Mouse (Mus musculus) forebrain, embryonic 14.5 days (tissue): ENCODE measurements around the gene Gas6. TPM values are rescaled to one million over a fixed set of nuclear protein-coding genes. Genes with fewer than 3 reads are reported as not detected.

Experiments
- ATAC-seq: fragments of 200-750 bp; cut with Nextera tagmentation; 2 replicates; pipeline ENCODE4 v1.8.0; 2017; ENCODE audit warnings: mild to moderate bottlenecking, moderate library complexity
- DNase-seq: peaks from one replicate; pipeline ENCODE4 v3.0.0-alpha.2; 2015; ENCODE audit warnings: low spot score
- H3K27ac ChIP-seq: fragments of 300-500 bp; sonication (generic); 2 replicates; pipeline ENCODE4 v1.5.1; 2014; ENCODE audit warnings: low read depth, mild to moderate bottlenecking, control low read depth, low read length, moderate library complexity
- H3K27me3 ChIP-seq: fragments of 300-500 bp; sonication (generic); replicated peaks from 2 replicates; pipeline ENCODE4 v1.6.1; 2014; ENCODE audit warnings: low read length, control low read depth, mixed read lengths; ENCODE audit not compliant: control insufficient read depth, insufficient read depth
- H3K36me3 ChIP-seq: fragments of 300-500 bp; sonication (generic); 2 replicates; pipeline ENCODE4 v1.6.1; 2014; ENCODE audit warnings: low read length, control low read depth; ENCODE audit not compliant: control insufficient read depth, insufficient read depth
- H3K4me1 ChIP-seq: fragments of 300-500 bp; sonication (generic); 2 replicates; pipeline ENCODE4 v1.6.1; 2014; ENCODE audit warnings: antibody characterized with exemption, low read length, control low read depth; ENCODE audit not compliant: control insufficient read depth, insufficient read depth
- H3K4me2 ChIP-seq: fragments of 300-500 bp; sonication (generic); 2 replicates; pipeline ENCODE4 v1.6.1; 2014; ENCODE audit warnings: mild to moderate bottlenecking, control low read depth, low read length
- H3K4me3 ChIP-seq: fragments of 300-500 bp; sonication (generic); 2 replicates; pipeline ENCODE4 v1.5.1; 2014; ENCODE audit warnings: low read depth, low read length, control low read depth
- H3K9ac ChIP-seq: fragments of 300-500 bp; sonication (generic); 2 replicates; pipeline ENCODE4 v1.6.1; 2014; ENCODE audit warnings: mild to moderate bottlenecking, low read length, control low read depth, moderate library complexity
- H3K9me3 ChIP-seq: fragments of 300-500 bp; sonication (generic); replicated peaks from 2 replicates; pipeline ENCODE4 v1.6.1; 2016; ENCODE audit warnings: low read length, control low read depth, mixed read lengths; ENCODE audit not compliant: control insufficient read depth
- WGBS: fragments of 180-500 bp; shearing (Covaris S2); extraction: QIAGEN DNeasy Blood & Tissue Kit; methylation state at CpG from one replicate; pipeline ENCODE4 v1.1.7; 2014; 5-methylcytosine and 5-hydroxymethylcytosine counted together
- polyA plus RNA-seq: library from polyadenylated mRNA; unstranded; fragments of >200 nt; fragmentation: Nextera tagmentation; extraction: Ambion mirVana; gene quantifications from 2 replicates; pipeline ENCODE4 v1.2.1, GENCODE M21; 2014

The Gas6 gene
- polyA plus RNA-seq, 1 experiment from 2014 or later = 9.7 TPM

GRCm38 (mm10) chr8:13529891-13530316 is 35.6 kb upstream of the Gas6 start:
- DNase-seq = peak; percentile 75

GRCm38 (mm10) chr8:13529011-13529840 is 34.9 kb upstream of the Gas6 start:
- Histone ChIP-seq H3K4me3 (no peak overlapping the region), H3K36me3 (no peaks in the 10 kb centered on the region), H3K27ac (no peak overlapping the region), H3K9me3 (0 out of 2 replicates have a peak, but pooled peaks cover 3% of the 10 kb centered on the region), H3K9ac (no peak overlapping the region), H3K4me1 (peaks cover 20% of the 10 kb centered on the region), H3K27me3 (no peaks in the 10 kb centered on the region), H3K4me2 (no peak overlapping the region)
- DNase-seq = no peak
- 70% methylated on average over 15 of the region's 15 CpGs for WGBS
- 0 out of 2 replicates have a peak, but pooled peaks have one; percentile 15 for ATAC-seq

More at GRCm38 (mm10) chr8:13529891-13530316, 35.6 kb upstream of the Gas6 start:
- Histone ChIP-seq H3K4me3 (no peak overlapping the region), H3K27me3 (no peaks in the 10 kb centered on the region), H3K9me3 (0 out of 2 replicates have a peak, but pooled peaks cover 3% of the 10 kb centered on the region), H3K4me1 (peaks cover 20% of the 10 kb centered on the region), H3K36me3 (no peaks in the 10 kb centered on the region), H3K27ac (no peak overlapping the region), H3K4me2 (no peak overlapping the region), H3K9ac (no peak overlapping the region)
- ATAC-seq = peak; percentile 47; the same call in 1 of the 2 replicates
- WGBS = 46% methylated on average over 7 of the region's 7 CpGs

GRCm38 (mm10) chr8:13521392-13521791 is 27.1 kb upstream of the Gas6 start:
- H3K4me2 ChIP-seq = no peak overlapping the region
- no peak for DNase-seq
- no peak overlapping the region for H3K27ac ChIP-seq
- no peak overlapping the region for H3K9ac ChIP-seq
- no peaks in the 10 kb centered on the region for H3K36me3 ChIP-seq
- no peak overlapping the region for H3K4me3 ChIP-seq
- no peaks in the 10 kb centered on the region for H3K4me1 ChIP-seq
- H3K27me3 ChIP-seq = no peaks in the 10 kb centered on the region
- WGBS = 83% methylated on average over 7 of the region's 7 CpGs
- H3K9me3 ChIP-seq = no peaks in the 10 kb centered on the region
- no peak for ATAC-seq

GRCm38 (mm10) chr8:13520349-13520748 is 26.1 kb upstream of the Gas6 start:
- 72% methylated on average over 6 of the region's 6 CpGs for WGBS
- DNase-seq (no peak), ATAC-seq (no peak)
- Histone ChIP-seq H3K9me3 (no peaks in the 10 kb centered on the region), H3K4me2 (no peak overlapping the region), H3K4me1 (no peaks in the 10 kb centered on the region), H3K27me3 (no peaks in the 10 kb centered on the region), H3K27ac (no peak overlapping the region), H3K4me3 (no peak overlapping the region), H3K9ac (no peak overlapping the region), H3K36me3 (no peaks in the 10 kb centered on the region)

- H3K9me3 ChIP-seq = no peaks in the 10 kb centered on the region
- H3K9ac ChIP-seq = no peak overlapping the region
- 87% methylated on average over 9 of the region's 9 CpGs for WGBS
- H3K4me3 ChIP-seq = no peak overlapping the region
- no peaks in the 10 kb centered on the region for H3K36me3 ChIP-seq
- ATAC-seq (no peak), DNase-seq (no peak)
- H3K27me3 ChIP-seq = no peaks in the 10 kb centered on the region
- H3K27ac ChIP-seq = no peak overlapping the region
- H3K4me1 ChIP-seq = no peaks in the 10 kb centered on the region
- H3K4me2 ChIP-seq = no peak overlapping the region
Measured at GRCm38 (mm10) chr8:13519503-13519902, 25.2 kb upstream of the Gas6 start.

- Histone ChIP-seq H3K36me3 (no peaks in the 10 kb centered on the region), H3K27ac (no peak overlapping the region), H3K4me3 (no peak overlapping the region), H3K9me3 (no peaks in the 10 kb centered on the region), H3K4me2 (no peak overlapping the region), H3K9ac (no peak overlapping the region), H3K4me1 (no peaks in the 10 kb centered on the region), H3K27me3 (no peaks in the 10 kb centered on the region)
- 90% methylated on average over 6 of the region's 6 CpGs for WGBS
- no peak for DNase-seq
- ATAC-seq = no peak
Measured at GRCm38 (mm10) chr8:13517284-13517781, 23.0 kb upstream of the Gas6 start.

- H3K4me1 ChIP-seq = no peaks in the 10 kb centered on the region
- no peak overlapping the region for H3K4me2 ChIP-seq
- H3K9me3 ChIP-seq = no peaks in the 10 kb centered on the region
- DNase-seq (no peak), ATAC-seq (no peak)
- H3K36me3 ChIP-seq = no peaks in the 10 kb centered on the region
- H3K27ac ChIP-seq = no peak overlapping the region
- no peak overlapping the region for H3K4me3 ChIP-seq
- H3K9ac ChIP-seq = no peak overlapping the region
- H3K27me3 ChIP-seq = no peaks in the 10 kb centered on the region
- WGBS = 87% methylated on average over 5 of the region's 5 CpGs
Measured at GRCm38 (mm10) chr8:13516728-13517127, 22.4 kb upstream of the Gas6 start.

- DNase-seq (peak; percentile 34), ATAC-seq (no peak)
- H3K9me3 ChIP-seq = no peaks in the 10 kb centered on the region
- no peaks in the 10 kb centered on the region for H3K27me3 ChIP-seq
- H3K27ac ChIP-seq = no peak overlapping the region
- no peaks in the 10 kb centered on the region for H3K4me1 ChIP-seq
- no peak overlapping the region for H3K9ac ChIP-seq
- H3K4me2 ChIP-seq = no peak overlapping the region
- WGBS = 61% methylated on average over 7 of the region's 7 CpGs
- no peak overlapping the region for H3K4me3 ChIP-seq
- no peaks in the 10 kb centered on the region for H3K36me3 ChIP-seq
Measured at GRCm38 (mm10) chr8:13516011-13516442, 21.7 kb upstream of the Gas6 start.
